Mouse (Mus musculus) CH12.LX (cell line): Measurements from ENCODE around the gene Tgif2.

Experiments used
- CTCF ChIP-seq, 2 experiments: IDR thresholded peaks in 1 of 2; conservative IDR thresholded peaks in 1 of 2; 2 replicates each; pipeline ENCODE4 v1.5.1; 2011 to 2012; ENCODE audit warnings: low read depth in 2 of 2, low read length in 2 of 2, improper control_type of control experiment in 1 of 2, inconsistent platforms in 1 of 2, mild to moderate bottlenecking in 1 of 2, moderate library complexity in 1 of 2
- ETS1 ChIP-seq: conservative IDR thresholded peaks from 2 replicates; pipeline ENCODE4 v1.6.1; 2012; ENCODE audit warnings: low read depth, mild to moderate bottlenecking, inconsistent platforms, low read length, improper control_type of control experiment, moderate library complexity
- GABPA ChIP-seq: IDR thresholded peaks from 2 replicates; pipeline ENCODE4 v1.6.1; 2012; ENCODE audit warnings: low read depth, low read length, improper control_type of control experiment, inconsistent platforms; ENCODE audit not compliant: insufficient replicate concordance
- HCFC1 ChIP-seq: IDR thresholded peaks from 2 replicates; pipeline ENCODE4 v1.6.1; 2012; ENCODE audit warnings: low read depth, mild to moderate bottlenecking, inconsistent platforms, low read length, improper control_type of control experiment
- MAFK ChIP-seq: IDR thresholded peaks from 2 replicates; pipeline ENCODE4 v1.6.1; 2011; ENCODE audit warnings: low read length, improper control_type of control experiment; ENCODE audit not compliant: insufficient replicate concordance
- POLR2A ChIP-seq: IDR thresholded peaks from 2 replicates; pipeline ENCODE4 v1.6.1; 2011; ENCODE audit warnings: low read depth, mild to moderate bottlenecking, improper control_type of control experiment, low read length
- RCOR1 ChIP-seq: conservative IDR thresholded peaks from 2 replicates; pipeline ENCODE4 v1.6.1; 2012; ENCODE audit warnings: low read depth, mild to moderate bottlenecking, inconsistent platforms, low read length, improper control_type of control experiment
- SMC3 ChIP-seq: IDR thresholded peaks from 2 replicates; pipeline ENCODE4 v1.6.1; 2011; ENCODE audit warnings: low read depth, low read length, improper control_type of control experiment
- TBP ChIP-seq: conservative IDR thresholded peaks from 2 replicates; pipeline ENCODE4 v1.6.1; 2011; ENCODE audit warnings: low read depth, low read length, improper control_type of control experiment

- TF ChIP-seq CTCF (conservative IDR thresholded peaks at IDR 0.05 in 1 of 2, IDR thresholded peaks at IDR 0.05 in 1 of 2; ENCODE audit: low read depth in 2 of 2, low read length in 2 of 2) = no peak
- no peak for TF ChIP-seq POLR2A
- TF ChIP-seq MAFK = no peak
- TF ChIP-seq GABPA = no peak
- TF ChIP-seq RCOR1 = no peak
- no peak for TF ChIP-seq SMC3
- TF ChIP-seq TBP = no peak
- TF ChIP-seq HCFC1 = no peak
- TF ChIP-seq ETS1 = no peak
Measured at GRCm38 (mm10) chr2:156810716-156811115, 29.1 kb upstream of the Tgif2 start.
